Mouse (Mus musculus) limb, embryonic 13.5 days (tissue): ENCODE measurements at regions not wholly inside any gene's neighbourhood (a gene's known extent, or its start where the extent isn't known, plus 50 kb on each side); places are given as distances from the start of the nearest gene placed in this dataset.

Experiments used
- ATAC-seq: fragments of 200-750 bp; cut with Nextera tagmentation; 2 replicates; pipeline ENCODE4 v1.8.0; 2017; ENCODE audit warnings: low read depth, moderate number of reproducible peaks, moderate TSS enrichment; ENCODE audit not compliant: low FRiP score
- H3K27ac ChIP-seq: fragments of 300-500 bp; sonication (generic); 2 replicates; pipeline ENCODE4 v1.5.1; 2015; ENCODE audit warnings: inconsistent platforms, mild to moderate bottlenecking, moderate library complexity
- H3K27me3 ChIP-seq: fragments of 300-500 bp; sonication (generic); 2 replicates; pipeline ENCODE4 v1.6.1; 2015; ENCODE audit warnings: mild to moderate bottlenecking, inconsistent platforms
- H3K36me3 ChIP-seq: fragments of 300-500 bp; sonication (generic); 2 replicates; pipeline ENCODE4 v1.6.1; 2015; ENCODE audit warnings: inconsistent platforms, mild to moderate bottlenecking, moderate library complexity
- H3K4me1 ChIP-seq: fragments of 300-500 bp; sonication (generic); 2 replicates; pipeline ENCODE4 v1.6.1; 2015; ENCODE audit warnings: inconsistent platforms
- H3K4me2 ChIP-seq: fragments of 300-500 bp; sonication (generic); replicated peaks from 2 replicates; pipeline ENCODE4 v1.6.1; 2015; ENCODE audit warnings: inconsistent platforms, mild to moderate bottlenecking, moderate library complexity
- H3K4me3 ChIP-seq: fragments of 300-500 bp; sonication (generic); 2 replicates; pipeline ENCODE4 v1.5.1; 2015; ENCODE audit warnings: moderate library complexity, mild to moderate bottlenecking, inconsistent platforms
- H3K9ac ChIP-seq: fragments of 300-500 bp; sonication (generic); 2 replicates; pipeline ENCODE4 v1.6.1; 2015; ENCODE audit warnings: mild to moderate bottlenecking, inconsistent platforms
- H3K9me3 ChIP-seq: fragments of 300-500 bp; sonication (generic); 2 replicates; pipeline ENCODE4 v1.6.1; 2016; ENCODE audit warnings: inconsistent platforms
- WGBS: fragments of 180-500 bp; shearing (Covaris S2); methylation state at CpG from one replicate; pipeline ENCODE4 v1.1.7; 2015; 5-methylcytosine and 5-hydroxymethylcytosine counted together

GRCm38 (mm10) chr12:36831307-36831997 is 276.9 kb upstream of the Meox2 start:
- Histone ChIP-seq H3K27ac (no peak overlapping the region; the same call in 1 of the 2 replicates), H3K9me3 (no peaks in the 10 kb centered on the region), H3K4me2 (peak overlapping the region; percentile 30), H3K36me3 (no peaks in the 10 kb centered on the region), H3K4me1 (peaks cover 10% of the 10 kb centered on the region), H3K9ac (no peak overlapping the region), H3K27me3 (no peaks in the 10 kb centered on the region), H3K4me3 (no peak overlapping the region)
- 43% methylated on average over 14 of the region's 14 CpGs for WGBS
- ATAC-seq: 0 out of 2 replicates have a peak, but pooled peaks have one; percentile 28

GRCm38 (mm10) chr12:36842957-36843356 is 265.4 kb upstream of the Meox2 start:
- Histone ChIP-seq H3K4me2 (no peak overlapping the region), H3K36me3 (no peaks in the 10 kb centered on the region), H3K4me3 (no peak overlapping the region), H3K9me3 (no peaks in the 10 kb centered on the region), H3K9ac (no peak overlapping the region), H3K27ac (no peak overlapping the region), H3K27me3 (no peaks in the 10 kb centered on the region), H3K4me1 (no peaks in the 10 kb centered on the region)
- 97% methylated on average over 1 of the region's 1 CpGs for WGBS
- no peak for ATAC-seq

GRCm38 (mm10) chr12:36845130-36845529 is 263.2 kb upstream of the Meox2 start:
- H3K9me3 ChIP-seq: no peaks in the 10 kb centered on the region
- H3K4me3 ChIP-seq: no peak overlapping the region
- no peak overlapping the region for H3K9ac ChIP-seq
- no peaks in the 10 kb centered on the region for H3K36me3 ChIP-seq
- no peaks in the 10 kb centered on the region for H3K4me1 ChIP-seq
- H3K4me2 ChIP-seq: no peak overlapping the region
- H3K27ac ChIP-seq: no peak overlapping the region
- ATAC-seq: no peak
- H3K27me3 ChIP-seq: no peaks in the 10 kb centered on the region

GRCm38 (mm10) chr12:36849086-36849485 is 259.3 kb upstream of the Meox2 start:
- ATAC-seq: no peak
- 89% methylated on average over 2 of the region's 2 CpGs for WGBS
- no peaks in the 10 kb centered on the region for H3K4me1 ChIP-seq

GRCm38 (mm10) chr12:36863113-36863512 is 245.2 kb upstream of the Meox2 start:
- Histone ChIP-seq H3K27me3 (no peaks in the 10 kb centered on the region), H3K27ac (no peak overlapping the region), H3K4me3 (no peak overlapping the region), H3K9me3 (no peaks in the 10 kb centered on the region), H3K4me2 (no peak overlapping the region), H3K4me1 (peaks cover 4% of the 10 kb centered on the region; the same call in 1 of the 2 replicates), H3K9ac (no peak overlapping the region), H3K36me3 (no peaks in the 10 kb centered on the region)
- WGBS: 74% methylated on average over 7 of the region's 7 CpGs
- no peak for ATAC-seq

More at GRCm38 (mm10) chr12:36849086-36849485, 259.3 kb upstream of the Meox2 start:
- Histone ChIP-seq H3K27ac (no peak overlapping the region), H3K4me2 (no peak overlapping the region), H3K27me3 (no peaks in the 10 kb centered on the region), H3K9me3 (no peaks in the 10 kb centered on the region), H3K36me3 (no peaks in the 10 kb centered on the region), H3K9ac (no peak overlapping the region), H3K4me3 (no peak overlapping the region)

- Histone ChIP-seq H3K36me3 (no peaks in the 10 kb centered on the region), H3K4me3 (no peak overlapping the region), H3K4me1 (no peaks in the 10 kb centered on the region), H3K4me2 (no peak overlapping the region), H3K27ac (no peak overlapping the region), H3K9me3 (no peaks in the 10 kb centered on the region), H3K27me3 (no peaks in the 10 kb centered on the region), H3K9ac (no peak overlapping the region)
- ATAC-seq: no peak
- WGBS: 93% methylated on average over 1 of the region's 1 CpGs
These were observed 227.6 kb upstream of the Meox2 start for GRCm38 (mm10) chr12:36880724-36881123.

- Histone ChIP-seq H3K9ac (no peak overlapping the region), H3K9me3 (no peaks in the 10 kb centered on the region), H3K4me2 (no peak overlapping the region), H3K36me3 (no peaks in the 10 kb centered on the region), H3K4me3 (no peak overlapping the region), H3K4me1 (no peaks in the 10 kb centered on the region), H3K27ac (no peak overlapping the region), H3K27me3 (no peaks in the 10 kb centered on the region)
- ATAC-seq: no peak
These were observed 195.0 kb upstream of the Meox2 start for GRCm38 (mm10) chr12:36913364-36913763.

GRCm38 (mm10) chr12:36917576-36918106 is 190.7 kb upstream of the Meox2 start:
- Histone ChIP-seq H3K4me3 (no peak overlapping the region), H3K9me3 (no peaks in the 10 kb centered on the region), H3K9ac (no peak overlapping the region), H3K4me2 (no peak overlapping the region), H3K27me3 (no peaks in the 10 kb centered on the region), H3K27ac (no peak overlapping the region), H3K4me1 (no peaks in the 10 kb centered on the region), H3K36me3 (no peaks in the 10 kb centered on the region)
- no peak for ATAC-seq
- 21% methylated on average over 1 of the region's 1 CpGs for WGBS

- Histone ChIP-seq H3K27ac (no peak overlapping the region), H3K9me3 (no peaks in the 10 kb centered on the region), H3K9ac (no peak overlapping the region), H3K36me3 (no peaks in the 10 kb centered on the region), H3K4me1 (no peaks in the 10 kb centered on the region), H3K4me3 (no peak overlapping the region), H3K27me3 (no peaks in the 10 kb centered on the region), H3K4me2 (no peak overlapping the region)
- 63% methylated on average over 5 of the region's 5 CpGs for whole genome bisulfite sequencing
- ATAC-seq: no peak
These were observed 190.0 kb upstream of the Meox2 start for GRCm38 (mm10) chr12:36918294-36918876.

GRCm38 (mm10) chr12:36923558-36923957 is 184.8 kb upstream of the Meox2 start:
- no peaks in the 10 kb centered on the region for H3K27me3 ChIP-seq
- no peak overlapping the region for H3K9ac ChIP-seq
- H3K9me3 ChIP-seq: no peaks in the 10 kb centered on the region
- H3K4me3 ChIP-seq: no peak overlapping the region
- no peaks in the 10 kb centered on the region for H3K36me3 ChIP-seq
- peak; percentile 64; the same call in 1 of the 2 replicates for ATAC-seq
- WGBS: 50% methylated on average over 2 of the region's 2 CpGs
- H3K4me2 ChIP-seq: no peak overlapping the region
- no peak overlapping the region for H3K27ac ChIP-seq
- 0 out of 2 replicates have a peak, but pooled peaks cover 8% of the 10 kb centered on the region for H3K4me1 ChIP-seq

- no peaks in the 10 kb centered on the region for H3K27me3 ChIP-seq
- no peak overlapping the region for H3K27ac ChIP-seq
- H3K36me3 ChIP-seq: no peaks in the 10 kb centered on the region
- no peak overlapping the region for H3K4me2 ChIP-seq
- no peaks in the 10 kb centered on the region for H3K9me3 ChIP-seq
- H3K4me1 ChIP-seq: 0 out of 2 replicates have a peak, but pooled peaks cover 8% of the 10 kb centered on the region
- H3K9ac ChIP-seq: no peak overlapping the region
- H3K4me3 ChIP-seq: no peak overlapping the region
- ATAC-seq: no peak
- WGBS: 28% methylated on average over 4 of the region's 4 CpGs
These were observed 182.1 kb upstream of the Meox2 start for GRCm38 (mm10) chr12:36926225-36926624.

GRCm38 (mm10) chr12:36933118-36933610 is 175.2 kb upstream of the Meox2 start:
- Histone ChIP-seq H3K27me3 (no peaks in the 10 kb centered on the region), H3K9ac (no peak overlapping the region), H3K4me2 (peak overlapping the region; percentile 31; the same call in 1 of the 2 replicates), H3K36me3 (no peaks in the 10 kb centered on the region), H3K9me3 (no peaks in the 10 kb centered on the region), H3K4me3 (no peak overlapping the region), H3K27ac (peak overlapping the region; percentile 52), H3K4me1 (peaks cover 7% of the 10 kb centered on the region)
- ATAC-seq: peak; percentile 81
- WGBS: 4% methylated on average over 6 of the region's 6 CpGs
